Mouse (Mus musculus): ENCODE data around the gene Dhrs3.

The Dhrs3 gene

GRCm38 (mm10) chr4:144975505-144975904 is 82.9 kb downstream of the Dhrs3 start:
- no peak for DNase-seq

- no peak for DNase-seq
Measured at GRCm38 (mm10) chr4:144977057-144977456, 84.4 kb downstream of the Dhrs3 start.

All from lung, postnatal 14 days (tissue).